Mouse (Mus musculus) hindbrain, postnatal 0 days (tissue): Measurements from ENCODE around the gene Gpx1. TPM values are rescaled to one million over a fixed set of nuclear protein-coding genes. Genes with fewer than 3 reads are reported as not detected.

ENCODE experiments used
- ATAC-seq: fragments of 200-750 bp; cut with Nextera tagmentation; 2 replicates; pipeline ENCODE4 v1.8.0; 2017; ENCODE audit warnings: mild to moderate bottlenecking, moderate TSS enrichment, moderate library complexity
- DNase-seq: peaks from one replicate; pipeline ENCODE4 v3.0.0-alpha.2; 2015; ENCODE audit warnings: low spot score
- H3K27ac ChIP-seq: fragments of 300-500 bp; sonication (generic); 2 replicates; pipeline ENCODE4 v1.5.1; 2014; ENCODE audit warnings: mild to moderate bottlenecking
- H3K27me3 ChIP-seq: fragments of 300-500 bp; sonication (generic); 2 replicates; pipeline ENCODE4 v1.6.1; 2014; ENCODE audit warnings: low read length, mixed read lengths; ENCODE audit not compliant: insufficient read depth
- H3K36me3 ChIP-seq: fragments of 300-500 bp; sonication (generic); 2 replicates; pipeline ENCODE4 v1.6.1; 2014; ENCODE audit warnings: low read length, mixed read lengths; ENCODE audit not compliant: insufficient read depth
- H3K4me1 ChIP-seq: fragments of 300-500 bp; sonication (generic); 2 replicates; pipeline ENCODE4 v1.6.1; 2014; ENCODE audit warnings: antibody characterized with exemption, low read length, mixed read lengths; ENCODE audit not compliant: insufficient read depth
- H3K4me2 ChIP-seq: fragments of 300-500 bp; sonication (generic); 2 replicates; pipeline ENCODE4 v1.6.1; 2014; ENCODE audit warnings: low read depth, mild to moderate bottlenecking, low read length, moderate library complexity, mixed read lengths
- H3K4me3 ChIP-seq: fragments of 300-500 bp; sonication (generic); 2 replicates; pipeline ENCODE4 v1.5.1; 2014; ENCODE audit warnings: low read length
- H3K9ac ChIP-seq: fragments of 300-500 bp; sonication (generic); replicated peaks from 2 replicates; pipeline ENCODE4 v1.6.1; 2014; ENCODE audit warnings: mild to moderate bottlenecking, low read length, moderate library complexity, mixed read lengths
- H3K9me3 ChIP-seq: fragments of 300-500 bp; sonication (generic); 2 replicates; pipeline ENCODE4 v1.6.1; 2016; ENCODE audit warnings: low read length, mixed read lengths
- CTCF ChIP-seq: IDR thresholded peaks from 2 replicates; pipeline ENCODE4 v1.5.1; 2016; ENCODE audit warnings: antibody characterized with exemption, control low read depth, low read depth
- WGBS: fragments of 180-500 bp; shearing (Covaris S2); extraction: QIAGEN DNeasy Blood & Tissue Kit; methylation state at CpG from one replicate; pipeline ENCODE4 v1.1.7; 2014; 5-methylcytosine and 5-hydroxymethylcytosine counted together
- polyA plus RNA-seq: library from polyadenylated mRNA; unstranded; fragments of >200 nt; fragmentation: Nextera tagmentation; extraction: Ambion mirVana; gene quantifications from 2 replicates; pipeline ENCODE4 v1.2.1, GENCODE M21; 2015
- total RNA-seq: library from RNA; depleted of rRNA; stranded (reverse); fragments of >200 nt; gene quantifications from 2 replicates; pipeline ENCODE4 v1.2.3, GENCODE M21; 2014

The Gpx1 gene
- total and polyA plus RNA-seq, 2 experiments from 2014 or later = 226 to 426 TPM

GRCm38 (mm10) chr9:108338551-108338885 is 185 bp upstream of the Gpx1 start:
- Histone ChIP-seq H3K4me3 (peak overlapping the region; percentile 65), H3K4me1 (peaks cover 11% of the 10 kb centered on the region; the same call in 1 of the 2 replicates), H3K27me3 (no peaks in the 10 kb centered on the region), H3K27ac (peak overlapping the region; percentile 95), H3K36me3 (peaks cover 18% of the 10 kb centered on the region; the same call in 1 of the 2 replicates), H3K9ac (peak overlapping the region; percentile 88), H3K9me3 (no peaks in the 10 kb centered on the region), H3K4me2 (peak overlapping the region; percentile 84)
- ATAC-seq (no peak), DNase-seq (no peak)
- WGBS = 20% methylated on average over 6 of the region's 6 CpGs
- TF ChIP-seq CTCF = no peak

- ATAC-seq (no peak), DNase-seq (no peak)
- no peak for TF ChIP-seq CTCF
- peak overlapping the region; percentile 84 for H3K4me2 ChIP-seq
- H3K4me3 ChIP-seq = peak overlapping the region; percentile 65
- WGBS = 11% methylated on average over 20 of the region's 20 CpGs
- H3K36me3 ChIP-seq = peaks cover 8% of the 10 kb centered on the region; the same call in 1 of the 2 replicates
- H3K4me1 ChIP-seq = peaks cover 11% of the 10 kb centered on the region; the same call in 1 of the 2 replicates
- H3K27me3 ChIP-seq = no peaks in the 10 kb centered on the region
- peak overlapping the region; percentile 95; the same call in 1 of the 2 replicates for H3K27ac ChIP-seq
- peak overlapping the region; percentile 88; the same call in 1 of the 2 replicates for H3K9ac ChIP-seq
- no peaks in the 10 kb centered on the region for H3K9me3 ChIP-seq
Measured at GRCm38 (mm10) chr9:108339886-108340257, 1.2 kb downstream of the Gpx1 start.

GRCm38 (mm10) chr9:108340258-108341138 is 1.8 kb downstream of the Gpx1 start:
- H3K4me1 ChIP-seq = peaks cover 11% of the 10 kb centered on the region; the same call in 1 of the 2 replicates
- no peaks in the 10 kb centered on the region for H3K27me3 ChIP-seq
- ATAC-seq = no peak
- H3K9ac ChIP-seq = no peak overlapping the region
- WGBS = 70% methylated on average over 10 of the region's 10 CpGs
- no peaks in the 10 kb centered on the region for H3K9me3 ChIP-seq
- H3K36me3 ChIP-seq = peaks cover 3% of the 10 kb centered on the region; the same call in 1 of the 2 replicates
- peak overlapping the region; percentile 65 for H3K4me3 ChIP-seq
- H3K27ac ChIP-seq = peak overlapping the region; percentile 95; the same call in 1 of the 2 replicates
- H3K4me2 ChIP-seq = peak overlapping the region; percentile 84
- DNase-seq = no peak
- TF ChIP-seq CTCF = no peak

GRCm38 (mm10) chr9:108341139-108341475 is 2.4 kb downstream of the Gpx1 start:
- Histone ChIP-seq H3K4me1 (peaks cover 11% of the 10 kb centered on the region; the same call in 1 of the 2 replicates), H3K27ac (no peak overlapping the region), H3K36me3 (no peaks in the 10 kb centered on the region), H3K9me3 (no peaks in the 10 kb centered on the region), H3K4me2 (no peak overlapping the region), H3K4me3 (no peak overlapping the region), H3K27me3 (no peaks in the 10 kb centered on the region), H3K9ac (no peak overlapping the region)
- DNase-seq (no peak), ATAC-seq (no peak)
- TF ChIP-seq CTCF = no peak
- WGBS = 90% methylated on average over 5 of the region's 5 CpGs

- peaks cover 11% of the 10 kb centered on the region; the same call in 1 of the 2 replicates for H3K4me1 ChIP-seq
- ATAC-seq = no peak
- H3K4me3 ChIP-seq = no peak overlapping the region
- H3K27ac ChIP-seq = no peak overlapping the region
- DNase-seq = no peak
- H3K9ac ChIP-seq = no peak overlapping the region
- H3K36me3 ChIP-seq = no peaks in the 10 kb centered on the region
- TF ChIP-seq CTCF = no peak
- no peaks in the 10 kb centered on the region for H3K9me3 ChIP-seq
- no peak overlapping the region for H3K4me2 ChIP-seq
- H3K27me3 ChIP-seq = no peaks in the 10 kb centered on the region
Measured at GRCm38 (mm10) chr9:108341801-108342200, 3.1 kb downstream of the Gpx1 start.

GRCm38 (mm10) chr9:108342301-108342831 is 3.7 kb downstream of the Gpx1 start:
- Histone ChIP-seq H3K4me2 (no peak overlapping the region), H3K27ac (no peak overlapping the region), H3K36me3 (no peaks in the 10 kb centered on the region), H3K9me3 (no peaks in the 10 kb centered on the region), H3K27me3 (no peaks in the 10 kb centered on the region), H3K4me1 (peaks cover 11% of the 10 kb centered on the region; the same call in 1 of the 2 replicates), H3K9ac (no peak overlapping the region), H3K4me3 (no peak overlapping the region)
- no peak for TF ChIP-seq CTCF
- DNase-seq = no peak
- WGBS = 56% methylated on average over 5 of the region's 5 CpGs
- ATAC-seq = no peak
